Mouse (Mus musculus) left cerebral cortex, adult 2 months (tissue): ENCODE results near the gene Slc6a9. TPM values are rescaled to one million over a fixed set of nuclear protein-coding genes. Genes with fewer than 3 reads are reported as not detected.

ENCODE experiments used
- DNase-seq, 2 experiments: peaks; one replicate each; pipeline ENCODE4 v3.0.0; 2021 to 2022; ENCODE audit warnings: low spot score in 2 of 2, mixed read lengths in 1 of 2; ENCODE audit errors: extremely low spot score in 1 of 2
- H3K27ac ChIP-seq: fragments of 200-600 bp; 2 replicates; pipeline ENCODE4 v1.8.1; 2022
- H3K4me3 ChIP-seq: fragments of 200-600 bp; 2 replicates; pipeline ENCODE4 v1.8.1; 2022
- CTCF ChIP-seq: fragments of 200-600 bp; IDR thresholded peaks from 2 replicates; pipeline ENCODE4 v1.8.1; 2022; ENCODE audit warnings: antibody characterized with exemption, mild to moderate bottlenecking, moderate library complexity
- intact Hi-C: fragments of 180-260 bp; cut with DNase I; formaldehyde crosslinking; loops from one replicate; pipeline ENCODE4 v1.15.1; 2025
- total RNA-seq, 2 experiments: library from RNA; stranded (reverse); gene quantifications; 2 replicates each; pipeline ENCODE4 v1.2.3; 2021

Slc6a9 gene
- total RNA-seq, 2 experiments from 2014 or later = 34.2 to 35.4 TPM

- H3K27ac ChIP-seq = no peak overlapping the region
- DNase-seq = peak in 1 of 2 experiments; percentile 43
- no peak overlapping the region for H3K4me3 ChIP-seq
- intact Hi-C loops = loop anchor here (2.0 to 5.0 kb wide), 5 partner anchors 29 to 463 kb away; partner anchors contain the start of genes Artn and Ptprf
- TF ChIP-seq CTCF = peak; percentile 84
These were observed 4.8 kb upstream of the Slc6a9 start for GRCm38 (mm10) chr4:117829260-117830123.

- TF ChIP-seq CTCF = no peak
- no peak overlapping the region for H3K4me3 ChIP-seq
- intact Hi-C loops = no loop called here
- no peak overlapping the region for H3K27ac ChIP-seq
- DNase-seq = no peak
These were observed 4.2 kb upstream of the Slc6a9 start for GRCm38 (mm10) chr4:117830124-117830551.

GRCm38 (mm10) chr4:117830801-117831200, 3.5 kb upstream of the Slc6a9 start:
- no peak for DNase-seq
- no peak overlapping the region for H3K4me3 ChIP-seq
- no peak for TF ChIP-seq CTCF
- intact Hi-C loops = no loop called here
- H3K27ac ChIP-seq = no peak overlapping the region

GRCm38 (mm10) chr4:117831499-117831898, 2.8 kb upstream of the Slc6a9 start:
- Histone ChIP-seq H3K4me3 (no peak overlapping the region), H3K27ac (no peak overlapping the region)
- DNase-seq = no peak
- intact Hi-C loops = no loop called here
- TF ChIP-seq CTCF = no peak

GRCm38 (mm10) chr4:117831920-117832691, 2.2 kb upstream of the Slc6a9 start:
- Histone ChIP-seq H3K4me3 (no peak overlapping the region), H3K27ac (no peak overlapping the region)
- intact Hi-C loops = no loop called here
- TF ChIP-seq CTCF = no peak
- DNase-seq = no peak

- Histone ChIP-seq H3K4me3 (peak overlapping the region; percentile 82), H3K27ac (peak overlapping the region; percentile 95)
- intact Hi-C loops = no loop called here
- TF ChIP-seq CTCF = no peak
- DNase-seq = peak; percentile 57 to 60
These were observed 682 bp downstream of the Slc6a9 start for GRCm38 (mm10) chr4:117834845-117835530.

GRCm38 (mm10) chr4:117835531-117836111, 1.3 kb downstream of the Slc6a9 start:
- peak; percentile 69 to 71 for DNase-seq
- TF ChIP-seq CTCF = no peak
- Histone ChIP-seq H3K27ac (peak overlapping the region; percentile 95), H3K4me3 (peak overlapping the region; percentile 82)
- intact Hi-C loops = loop anchor here (2.0 kb wide), 1 partner anchor 23 kb away; no protein-coding TSS in a partner anchor

- DNase-seq = peak; percentile 86 to 89
- no peak for TF ChIP-seq CTCF
- intact Hi-C loops = loop anchor here (2.0 kb wide), 1 partner anchor 23 kb away; no protein-coding TSS in a partner anchor
- Histone ChIP-seq H3K27ac (peak overlapping the region; percentile 95), H3K4me3 (peak overlapping the region; percentile 82)
These were observed 2.0 kb downstream of the Slc6a9 start for GRCm38 (mm10) chr4:117836204-117836767.

GRCm38 (mm10) chr4:117837271-117837670, 3.0 kb downstream of the Slc6a9 start:
- intact Hi-C loops = loop anchor here (2.0 kb wide), 1 partner anchor 22 kb away; no protein-coding TSS in a partner anchor
- DNase-seq = no peak
- H3K27ac ChIP-seq = no peak overlapping the region
- TF ChIP-seq CTCF = no peak
- no peak overlapping the region for H3K4me3 ChIP-seq

- TF ChIP-seq CTCF = no peak
- Histone ChIP-seq H3K4me3 (no peak overlapping the region), H3K27ac (no peak overlapping the region)
- no peak for DNase-seq
- intact Hi-C loops = no loop called here
These were observed 5.1 kb downstream of the Slc6a9 start for GRCm38 (mm10) chr4:117839366-117839765.

- no peak for TF ChIP-seq CTCF
- DNase-seq = no peak
- Histone ChIP-seq H3K4me3 (no peak overlapping the region), H3K27ac (no peak overlapping the region)
- intact Hi-C loops = no loop called here
These were observed 6.5 kb downstream of the Slc6a9 start for GRCm38 (mm10) chr4:117840821-117841220.
